Mouse (Mus musculus): ENCODE results near the gene Dbx1.

GRCm38 (mm10) chr7:49639864-49640708 is 3.4 kb upstream of the Dbx1 start:
- TF ChIP-seq POLR2A (IDR thresholded peaks at IDR 0.05; ENCODE audit: borderline replicate concordance, extremely low read depth, low read depth, low read length) (no peak), CTCF (IDR thresholded peaks at IDR 0.05; ENCODE audit: insufficient read depth, low read length) (no peak)
